Mouse (Mus musculus) small intestine, adult 2 months (tissue): ENCODE data around the gene Ccdc85b.

Experiments
- CTCF ChIP-seq: fragments of 200-500 bp; IDR thresholded peaks from 2 replicates; pipeline ENCODE4 v1.5.1; 2012; ENCODE audit warnings: low read depth, mild to moderate bottlenecking, control low read depth, inconsistent platforms, low read length, moderate library complexity, mixed read lengths; ENCODE audit not compliant: insufficient replicate concordance, insufficient read length; ENCODE audit errors: extremely low read depth
- POLR2A ChIP-seq: fragments of 200-500 bp; IDR thresholded peaks from 2 replicates; pipeline ENCODE4 v1.6.1; 2012; ENCODE audit warnings: low read depth, mild to moderate bottlenecking, control low read depth, inconsistent platforms, low read length, moderate library complexity

DNA sequence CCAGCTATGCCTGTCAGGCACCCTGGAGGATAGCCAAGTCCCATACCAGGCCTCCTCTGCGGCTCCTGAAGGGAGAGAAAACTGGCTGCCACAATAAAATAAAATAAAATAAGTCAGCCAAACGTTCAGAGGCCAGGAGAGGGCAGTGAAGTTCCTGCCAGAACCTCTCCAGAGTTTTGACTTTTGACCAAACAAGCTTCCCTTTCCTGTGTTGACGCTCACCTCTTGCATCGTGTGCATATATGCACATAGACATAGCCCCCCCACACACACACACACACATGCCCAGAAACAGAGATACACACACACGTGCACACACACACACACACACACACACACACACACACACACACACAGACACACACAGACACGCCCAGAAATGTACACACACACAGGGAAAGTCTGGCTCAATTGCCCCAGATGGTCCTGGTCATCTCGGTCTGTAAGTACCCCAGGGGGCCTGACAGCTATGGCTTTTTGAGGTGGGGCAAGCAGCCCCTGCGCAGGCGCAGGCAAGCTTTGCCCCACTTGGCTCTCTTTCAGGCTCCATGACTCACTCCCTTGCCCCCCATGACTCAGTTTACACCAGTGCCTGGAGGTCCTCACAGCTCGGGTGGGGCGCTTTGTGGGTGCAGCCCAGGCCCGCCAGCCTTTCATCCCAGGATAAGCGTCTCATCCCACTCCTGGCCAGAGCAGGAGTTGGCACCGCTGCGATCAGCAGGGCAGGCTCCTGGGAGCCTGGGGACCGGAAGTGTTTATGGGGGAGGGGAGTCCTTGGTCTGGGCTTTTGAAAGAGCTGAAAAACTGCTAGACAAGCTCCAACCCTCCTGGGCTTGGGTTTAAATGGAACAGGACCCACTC lies 24.5 kb downstream of the Ccdc85b start:
- TF ChIP-seq CTCF: no peak
- TF ChIP-seq POLR2A: no peak
